Mouse (Mus musculus) regulatory T cell (primary cell): Measurements from ENCODE around the gene Zfp455.
"Not testable (repeated sequence)": the region's sequence is repeated elsewhere in the genome, so short reads cannot be mapped to it uniquely, and the experiment has no call there.

Experiments
- in situ Hi-C: fragments of 300-600 bp; cut with MboI, MseI; formaldehyde crosslinking; loops from one replicate; pipeline ENCODE4 v1.15.1; 2025; ENCODE audit warnings: high pct_unique_total_duplicates

The Zfp455 gene

DNA sequence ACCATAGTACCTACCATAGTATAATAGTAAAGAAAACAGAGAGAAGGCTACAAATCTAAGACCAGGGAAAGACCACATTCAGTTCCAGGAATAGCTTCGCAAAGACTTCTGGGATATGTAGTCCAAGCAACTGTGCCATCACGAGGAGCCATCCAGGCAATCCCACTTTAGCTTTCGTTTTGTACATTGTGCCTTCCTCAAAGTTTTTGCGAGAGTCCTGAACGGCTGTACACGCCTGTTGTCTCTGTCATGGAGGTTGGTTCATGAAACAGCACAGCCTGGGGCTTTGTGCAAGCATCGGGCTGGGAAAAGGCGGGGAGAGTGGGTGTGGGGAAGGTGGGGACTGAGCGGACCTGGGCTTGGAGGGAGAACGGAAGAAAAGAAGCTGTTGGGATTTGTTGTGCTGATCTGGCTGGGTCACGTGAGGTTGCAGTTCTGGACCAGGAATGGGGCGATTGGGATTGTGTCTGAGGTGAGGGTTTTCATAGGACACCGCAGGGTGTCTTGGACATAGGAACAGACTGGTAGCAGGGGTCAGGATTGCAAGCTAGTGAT lies at the start of gene Zfp455:
TSS of gene Zfp455 (plus strand) at position 167 of the 555 bp plus-strand sequence.
- in situ Hi-C loops = loop anchor here (5.0 to 10.0 kb wide), 2 partner anchors 77 to 260 kb away; partner anchors contain the start of gene Rslcan18

DNA sequence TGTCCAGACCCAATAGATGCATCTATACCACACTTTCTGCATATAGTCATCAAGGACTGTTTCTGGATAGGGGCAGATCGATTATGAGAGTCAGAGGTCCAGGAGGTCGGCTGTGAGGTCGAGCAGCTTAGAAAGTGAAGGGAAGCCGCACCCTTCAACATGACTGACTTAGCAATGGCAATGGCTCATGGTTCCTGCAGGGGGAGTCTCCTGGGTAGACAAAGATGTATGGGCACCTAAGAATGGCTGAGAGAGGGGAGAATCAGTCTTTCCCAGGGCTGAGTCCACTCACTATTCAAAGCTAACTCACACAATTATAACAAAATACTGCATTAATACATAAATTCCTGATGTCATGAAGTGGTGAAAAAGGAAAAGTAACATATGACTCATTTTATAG lies 28.2 kb upstream of the Zfp455 start:
- in situ Hi-C loops = not testable (repeated sequence)

DNA sequence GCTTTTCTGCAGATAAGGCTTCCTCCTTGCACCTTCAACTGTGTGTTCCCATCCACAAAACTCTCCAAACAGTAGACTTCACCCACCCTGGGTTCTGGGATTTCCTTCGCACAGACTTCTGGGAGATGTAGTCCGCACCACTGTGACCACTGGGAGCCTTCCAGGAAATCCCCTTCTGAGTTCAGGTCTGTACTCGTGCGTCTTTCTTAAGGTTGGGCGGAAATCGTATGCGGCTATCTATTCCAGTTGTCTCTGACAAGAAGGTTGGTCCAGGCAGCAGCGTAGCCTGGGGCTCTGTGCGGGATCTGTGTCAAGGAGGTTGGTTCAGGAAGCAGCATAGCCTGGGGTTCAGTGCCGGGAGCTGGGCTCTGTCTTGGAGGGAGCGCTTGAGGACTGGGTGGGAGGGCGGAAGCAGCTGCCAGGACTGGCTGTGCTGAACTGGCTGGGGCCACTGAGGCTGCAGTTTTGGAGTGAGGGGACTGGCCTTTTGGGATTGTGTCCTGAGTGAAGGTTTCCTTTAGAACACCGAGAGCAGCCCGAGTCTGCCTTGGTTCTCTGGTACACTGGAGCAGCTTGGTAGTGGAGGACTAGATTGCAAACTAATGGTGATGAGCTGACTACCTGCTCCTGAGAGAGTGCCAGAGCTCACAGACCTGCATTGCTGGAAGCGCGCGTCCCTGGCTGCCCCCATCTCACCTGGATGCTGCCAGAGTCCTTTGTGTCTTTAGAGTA lies 21.1 kb upstream of the Zfp455 start, which contains the start of gene Rsl1:
TSS of gene Rsl1 (plus strand) at position 192 of the 732 bp plus-strand sequence.
- in situ Hi-C loops = not testable (repeated sequence)

DNA sequence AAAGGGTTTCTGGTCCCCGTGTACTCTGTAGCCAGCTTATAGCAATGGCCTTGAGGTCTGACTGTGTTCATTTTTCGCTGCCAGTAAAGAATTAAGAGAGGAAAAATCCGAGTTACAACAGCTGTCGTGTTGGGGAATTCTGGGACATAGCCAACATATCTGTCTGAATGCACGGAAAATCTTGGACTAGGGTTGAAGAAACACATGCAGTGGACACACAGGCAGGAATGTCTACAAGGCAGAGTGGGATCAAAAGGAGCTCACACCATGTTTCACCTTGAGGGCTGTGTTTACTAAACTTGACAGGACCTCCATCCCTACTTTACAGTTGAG lies 20.6 kb upstream of the Zfp455 start:
- in situ Hi-C loops = no loop called here

DNA sequence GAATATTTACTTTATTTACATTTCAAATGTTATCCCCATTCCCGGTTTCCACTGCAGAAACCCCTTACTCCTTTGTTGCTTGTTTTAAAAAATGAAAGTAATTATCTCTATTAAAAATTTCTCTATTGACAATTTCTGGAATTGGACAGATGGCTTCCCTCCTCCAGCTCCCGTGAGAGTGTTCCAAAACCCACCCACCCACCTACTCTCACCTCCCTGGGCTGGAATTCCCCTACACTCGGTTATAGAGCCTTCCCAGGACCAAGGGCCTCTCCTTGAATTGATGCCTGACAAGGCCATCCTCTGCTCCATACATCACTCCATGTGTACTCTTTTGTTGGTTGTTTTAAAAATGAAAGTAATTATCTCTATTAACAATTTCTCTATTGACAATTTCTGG lies 7.3 kb downstream of the Zfp455 start:
- in situ Hi-C loops = no loop called here

DNA sequence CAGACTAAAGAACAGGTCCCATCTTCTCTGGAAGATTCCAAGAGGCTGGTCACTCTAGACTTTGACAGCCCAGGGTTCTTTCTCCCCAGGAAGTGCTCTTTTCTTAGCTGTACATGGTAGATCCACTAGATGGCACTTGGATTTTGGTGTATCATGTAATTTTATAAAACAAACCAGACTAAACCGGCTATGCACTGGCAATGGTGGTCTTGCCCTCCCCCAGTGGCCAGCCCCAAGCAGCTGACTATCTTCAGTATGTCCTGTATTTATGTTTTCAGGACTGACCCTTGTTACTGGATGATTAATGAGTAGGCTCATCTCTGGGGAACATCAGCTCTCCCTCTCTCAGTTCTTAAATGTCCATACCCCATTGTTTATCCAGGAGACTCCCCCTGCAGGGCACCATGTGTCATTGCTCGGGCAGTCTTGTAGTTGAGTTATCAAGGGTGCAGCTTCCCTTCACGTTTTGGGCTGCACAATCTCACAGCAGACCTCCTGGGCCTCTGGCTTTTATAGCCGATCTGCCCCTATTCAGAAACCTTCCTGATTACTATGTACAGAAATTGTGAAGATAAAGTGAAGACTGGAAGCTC lies 19.8 kb downstream of the Zfp455 start:
- in situ Hi-C loops = no loop called here
